Mouse (Mus musculus) layer of hippocampus, postnatal 14 days (tissue): ENCODE results near the gene Bhmt. TPM values are rescaled to one million over a fixed set of nuclear protein-coding genes. Genes with fewer than 3 reads are reported as not detected.

Experiments used
- DNase-seq, 2 experiments: peaks; one replicate each; pipeline ENCODE4 v3.0.0; 2021 to 2022; ENCODE audit warnings: low spot score in 2 of 2, mixed read lengths in 1 of 2
- long read RNA-seq, 2 experiments: library from polyadenylated mRNA; stranded (forward); transcript quantifications; one replicate each; pipeline ENCODE4 v2.0.0; 2021
- total RNA-seq, 2 experiments: library from RNA; stranded (reverse); gene quantifications; 2 replicates each; pipeline ENCODE4 v1.2.3; 2021

The Bhmt gene
- under 1 TPM in 1 of 2 experiments, not detected in 1; 0.32 TPM for total RNA-seq
- long read RNA-seq, experiment 1, result 0 reads
- long read RNA-seq, experiment 2, result 0 reads

DNA sequence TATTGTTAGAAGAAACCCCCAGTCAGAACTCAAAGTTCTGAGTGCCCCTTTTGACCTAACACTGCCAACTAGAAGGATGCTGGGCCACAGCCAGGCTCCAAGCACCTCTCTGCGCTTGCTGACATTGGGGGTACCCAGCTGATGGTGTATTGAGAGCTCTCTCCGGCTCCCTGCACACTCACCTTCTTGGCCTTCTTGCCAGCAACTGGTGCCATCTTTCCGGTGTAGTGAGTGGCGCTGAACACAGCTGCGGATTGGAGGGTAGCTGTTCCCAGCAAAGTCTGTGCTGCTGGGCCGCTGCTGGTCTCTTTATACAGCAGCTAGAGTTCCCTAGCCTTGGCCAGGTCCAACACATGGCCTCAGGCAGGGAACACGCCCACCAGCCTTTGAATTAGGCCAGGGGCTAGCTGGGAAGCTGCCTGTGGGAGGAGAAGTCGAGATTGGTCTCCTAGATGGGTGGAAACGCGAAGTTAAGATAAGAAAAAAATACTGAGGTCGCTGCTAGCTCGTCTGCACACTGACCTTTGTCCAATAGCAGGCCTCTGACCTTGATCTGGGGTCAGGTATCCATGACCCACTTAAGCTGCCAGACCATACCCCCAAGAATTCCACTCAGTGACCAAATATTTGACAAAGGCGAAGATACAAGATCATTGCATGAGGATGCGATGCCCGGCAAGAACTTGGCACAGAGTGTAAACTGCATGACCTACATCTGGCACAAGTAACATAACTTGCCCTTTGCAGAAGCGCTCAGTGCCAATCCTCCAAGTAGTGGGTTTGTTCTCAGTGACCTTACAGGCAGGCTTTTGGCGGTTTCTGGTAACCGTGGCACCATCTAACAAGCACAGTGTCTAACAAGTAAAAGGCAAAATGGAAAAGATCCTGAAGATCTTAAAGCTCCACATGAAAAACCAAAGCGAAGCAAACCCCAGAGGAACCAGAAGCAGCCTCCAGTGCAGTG, at the start of gene Bhmt:
Gene Bhmt, minus strand, starts transcription at position 680 of the 964 bp plus-strand sequence.
- no peak for DNase-seq

DNA sequence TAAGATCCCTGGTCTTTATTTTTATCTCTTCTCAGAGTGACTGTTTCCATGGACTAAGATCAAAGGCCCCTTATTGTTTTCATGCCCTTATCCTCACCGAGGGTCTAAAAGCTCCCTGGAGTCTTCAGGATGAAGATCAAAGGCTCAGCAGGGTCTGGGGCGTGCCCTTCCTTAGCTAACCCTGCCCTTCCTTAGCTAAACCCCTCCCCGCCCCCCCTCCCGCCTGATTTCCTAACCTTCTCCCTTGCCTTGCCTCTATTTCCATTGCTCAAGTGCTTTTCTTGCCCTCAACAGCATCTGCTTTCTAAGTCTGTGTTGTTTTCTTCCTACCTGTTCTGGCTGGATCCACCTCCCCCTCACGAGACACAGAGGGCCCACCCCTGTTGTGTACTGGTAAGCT, 49.6 kb upstream of the Bhmt start:
- no peak for DNase-seq

DNA sequence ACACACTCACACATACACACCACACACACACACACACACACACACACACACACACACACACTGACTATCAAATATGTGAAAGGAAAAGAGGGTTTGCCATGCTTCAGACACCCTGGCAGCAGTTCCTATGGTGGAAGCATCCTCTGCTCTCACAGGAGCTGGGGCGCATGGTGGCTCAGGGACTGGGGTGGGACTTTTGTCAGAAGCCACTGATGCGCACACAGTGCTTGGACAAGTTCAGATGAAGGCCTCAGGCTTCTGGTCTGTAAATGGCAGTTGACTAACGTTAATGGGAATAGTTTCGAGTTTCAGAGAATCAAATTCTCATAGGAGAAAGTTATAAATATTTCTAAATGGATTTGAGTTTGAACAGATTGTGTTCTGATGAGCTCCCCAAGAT, 47.5 kb upstream of the Bhmt start:
- no peak for DNase-seq

DNA sequence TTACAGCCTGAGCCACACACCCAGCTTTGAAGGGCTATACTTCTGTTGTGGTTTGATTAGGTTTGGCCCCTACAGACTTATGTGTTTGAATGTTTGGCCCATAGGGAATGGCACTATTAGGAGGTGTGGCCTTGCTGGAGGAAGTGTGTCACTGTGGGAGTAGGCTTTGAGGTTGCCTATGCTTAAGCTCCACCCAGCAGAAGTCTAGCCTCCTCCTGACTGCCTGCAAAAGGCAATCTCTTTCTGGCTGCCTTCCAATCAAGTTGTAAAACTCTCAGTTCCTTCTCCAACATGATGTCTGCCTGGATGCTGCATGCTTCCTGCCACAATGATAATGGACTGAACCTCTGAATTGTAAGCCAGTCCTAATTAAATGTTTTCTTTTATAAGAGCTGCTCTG, 45.6 kb upstream of the Bhmt start:
- DNase-seq, result no peak

DNA sequence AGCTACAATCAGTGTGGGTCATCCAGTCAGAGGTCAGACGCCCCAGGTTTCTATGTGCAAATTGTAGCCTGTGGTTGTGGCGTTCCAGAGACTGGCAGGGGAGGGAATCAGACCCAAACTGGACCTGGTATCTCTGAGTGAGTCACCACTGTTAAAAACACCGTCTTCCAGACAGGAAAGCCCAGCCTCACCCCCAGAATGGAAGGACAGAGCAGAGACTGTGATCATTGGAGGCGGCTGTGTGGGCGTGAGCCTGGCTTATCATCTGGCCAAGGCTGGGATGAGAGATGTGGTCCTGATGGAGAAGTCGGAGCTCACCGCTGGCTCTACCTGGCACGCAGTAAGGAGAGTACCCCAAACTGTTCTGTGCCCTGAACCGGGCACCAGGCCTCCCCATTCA, 39.1 kb upstream of the Bhmt start:
- no peak for DNase-seq

DNA sequence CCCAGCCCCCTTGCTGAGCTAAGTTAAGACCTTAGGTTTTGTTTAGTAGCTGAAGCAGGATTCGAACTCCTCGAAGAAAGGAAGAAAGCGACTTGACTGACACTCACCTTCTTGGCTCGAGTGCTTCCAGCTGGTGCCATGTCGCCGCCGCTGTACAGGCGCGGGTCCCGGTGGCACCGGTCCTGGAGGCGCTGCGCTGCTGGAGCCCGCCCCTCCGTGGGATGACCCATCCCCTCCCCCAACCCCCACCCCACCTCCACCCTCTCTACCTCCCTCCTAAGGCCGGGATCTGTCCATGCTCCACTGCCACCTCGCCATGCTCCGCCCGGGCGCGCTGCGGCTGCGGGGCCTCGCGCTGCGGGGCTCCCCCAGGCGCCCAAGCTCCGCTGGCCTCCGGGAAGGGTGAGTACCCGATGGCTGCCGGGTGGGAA, 36.4 kb upstream of the Bhmt start, which contains the start of the genes Bhmt2 and Dmgdh:
Gene Bhmt2, minus strand, starts transcription at position 172 of the 431 bp plus-strand sequence.
Gene Dmgdh, plus strand, starts transcription at position 303 of the 431 bp plus-strand sequence.
- no peak for DNase-seq

DNA sequence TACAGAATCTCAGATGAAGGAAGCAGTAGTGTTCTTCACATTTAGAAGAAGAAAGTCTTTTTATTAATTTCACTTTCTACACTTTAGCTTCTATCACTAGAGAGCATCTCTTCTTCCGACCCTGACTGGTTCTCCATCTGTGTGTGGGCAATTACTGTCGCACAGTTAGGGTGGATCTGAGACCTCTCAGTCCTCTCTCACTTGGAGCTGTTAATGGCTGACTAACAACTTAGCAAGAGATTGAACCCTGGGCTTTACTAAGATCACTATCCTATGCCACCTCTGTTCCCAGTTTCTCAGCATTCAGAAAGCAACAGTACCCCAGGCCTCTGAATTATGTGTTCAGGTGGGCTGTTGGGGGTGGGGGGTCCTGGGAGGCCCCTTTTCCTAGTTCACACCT, 35.5 kb upstream of the Bhmt start:
- no peak for DNase-seq

DNA sequence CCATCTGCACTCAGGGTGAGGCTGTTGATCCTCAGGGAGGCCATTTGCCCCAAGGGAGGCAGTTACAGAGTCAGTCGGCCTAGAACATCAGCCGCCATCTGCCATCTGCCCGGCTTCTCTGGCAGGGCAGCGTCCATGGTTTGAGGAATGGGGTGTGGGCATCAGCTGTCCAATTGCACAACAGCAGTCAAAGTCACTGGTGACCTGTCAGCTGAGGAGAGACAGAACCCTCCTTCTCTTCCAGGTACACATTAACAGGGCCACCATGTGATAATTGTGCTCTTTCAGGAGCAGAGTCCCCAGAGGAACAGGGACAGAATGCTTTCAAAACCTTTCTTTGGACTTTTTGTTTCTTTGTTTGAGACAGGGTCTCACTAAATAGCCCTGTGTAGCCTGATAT, 34.6 kb upstream of the Bhmt start:
- DNase-seq, result no peak

DNA sequence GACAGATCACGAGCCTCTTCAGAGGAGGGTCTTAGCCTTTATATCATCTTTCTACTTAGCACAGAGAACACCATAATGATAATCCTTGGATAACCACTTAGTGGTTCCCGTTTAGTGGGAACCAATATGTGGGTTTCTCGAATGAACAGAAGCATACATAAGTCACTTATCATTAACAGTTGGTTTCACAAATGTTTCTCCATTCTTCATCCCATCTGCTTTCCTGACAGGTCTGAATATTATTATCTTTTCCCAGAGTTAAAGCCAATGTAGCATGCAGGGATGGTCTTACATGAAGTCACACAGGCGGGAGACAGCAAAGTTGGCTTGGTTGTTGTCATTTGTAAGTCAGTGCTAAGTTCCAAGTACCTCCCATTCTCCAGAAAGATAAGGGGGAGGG, 29.8 kb upstream of the Bhmt start:
- peak in 1 of 2 experiments; percentile 77 for DNase-seq

DNA sequence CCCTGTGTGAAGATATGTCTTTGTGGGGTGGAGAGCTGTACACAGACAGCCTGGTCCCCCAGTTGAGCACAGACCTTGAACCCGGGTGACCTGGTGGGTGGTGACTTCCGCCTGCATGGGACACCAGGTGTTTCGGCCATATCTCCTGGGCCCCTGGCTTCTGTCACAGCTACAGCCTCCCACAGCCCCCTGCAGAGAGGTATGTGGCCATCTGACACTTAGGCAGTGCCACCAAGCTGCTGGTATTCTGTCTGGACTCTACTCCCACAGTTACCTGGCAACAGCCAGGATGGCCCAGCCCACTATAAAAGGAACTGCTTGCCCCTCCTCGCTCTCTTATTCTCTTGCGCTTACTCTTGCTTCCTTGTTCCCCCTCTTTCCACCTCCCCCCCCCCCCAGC, 20.2 kb upstream of the Bhmt start:
- no peak for DNase-seq

DNA sequence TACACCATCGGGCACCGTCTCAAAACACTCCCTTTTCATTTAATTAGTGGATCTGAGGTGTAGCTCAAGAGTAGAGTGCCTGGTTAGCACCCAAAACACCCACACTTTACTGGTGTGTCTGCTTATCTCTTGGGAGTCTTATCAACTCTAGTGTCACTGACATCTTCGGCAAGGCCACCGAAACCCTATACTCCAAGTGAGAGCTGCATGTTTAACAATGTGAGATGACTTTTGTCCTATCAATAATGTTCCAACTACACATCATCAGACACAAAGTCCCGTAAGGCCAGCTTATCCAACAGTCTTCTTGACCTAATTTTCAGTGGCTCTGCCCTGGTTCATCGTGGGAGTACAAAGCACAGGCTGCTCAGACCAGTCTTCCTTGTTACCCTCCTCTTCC, 15.6 kb upstream of the Bhmt start:
- DNase-seq, result no peak

DNA sequence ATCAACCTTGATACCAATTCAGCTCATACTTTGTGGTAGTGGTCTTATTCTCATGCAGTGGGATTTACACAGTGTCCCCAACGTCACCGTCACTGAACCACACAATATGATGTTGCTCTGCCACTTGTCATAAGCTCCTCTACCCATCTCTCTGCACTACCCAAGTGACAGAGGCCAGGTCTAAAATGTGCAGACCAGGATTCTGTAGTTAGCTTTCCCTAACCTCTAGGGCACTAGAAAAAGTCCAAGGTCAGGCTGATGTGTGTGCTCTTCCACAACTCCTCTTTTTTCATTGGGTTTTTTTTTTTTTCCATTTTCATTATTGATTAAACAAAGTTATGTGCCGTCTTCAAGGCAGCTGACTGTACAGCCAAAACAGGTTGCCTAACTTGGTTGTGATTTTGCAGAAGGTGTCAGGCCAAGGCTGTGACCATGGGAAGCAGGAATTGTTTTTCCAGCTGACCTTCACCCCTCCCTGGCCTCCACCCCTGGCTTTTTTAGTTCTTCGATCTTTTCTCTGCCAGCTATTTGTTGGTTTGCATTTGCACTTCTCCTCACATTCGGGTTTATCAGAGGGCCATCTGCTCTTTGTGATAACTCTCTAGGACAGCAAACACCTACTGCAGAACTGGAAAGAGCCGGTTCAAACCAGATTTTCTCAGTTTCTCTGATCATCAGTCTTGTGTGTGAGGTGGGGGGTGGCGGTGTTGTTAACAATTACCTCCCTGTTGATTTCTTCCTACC, 10.8 kb upstream of the Bhmt start:
- DNase-seq, result no peak

DNA sequence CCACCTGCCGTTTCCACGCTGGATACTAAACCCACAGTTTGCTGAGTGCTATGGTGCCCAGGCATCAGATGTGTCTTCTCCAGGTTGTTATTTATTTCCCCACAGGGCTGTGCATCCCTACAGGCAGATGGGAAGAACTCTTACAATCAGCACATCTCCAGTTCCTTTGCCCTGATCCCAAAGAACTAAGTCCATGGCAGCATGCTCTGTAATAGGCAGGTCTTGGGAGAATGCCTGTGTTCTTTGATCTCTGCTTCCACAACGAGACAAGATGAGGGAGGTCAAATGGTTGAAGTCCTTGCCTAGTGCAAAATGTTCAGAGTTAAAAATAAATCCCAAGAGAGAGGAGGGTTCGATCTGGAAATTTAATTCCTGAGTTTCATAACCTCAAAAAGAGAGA, 1.9 kb upstream of the Bhmt start:
- no peak for DNase-seq

DNA sequence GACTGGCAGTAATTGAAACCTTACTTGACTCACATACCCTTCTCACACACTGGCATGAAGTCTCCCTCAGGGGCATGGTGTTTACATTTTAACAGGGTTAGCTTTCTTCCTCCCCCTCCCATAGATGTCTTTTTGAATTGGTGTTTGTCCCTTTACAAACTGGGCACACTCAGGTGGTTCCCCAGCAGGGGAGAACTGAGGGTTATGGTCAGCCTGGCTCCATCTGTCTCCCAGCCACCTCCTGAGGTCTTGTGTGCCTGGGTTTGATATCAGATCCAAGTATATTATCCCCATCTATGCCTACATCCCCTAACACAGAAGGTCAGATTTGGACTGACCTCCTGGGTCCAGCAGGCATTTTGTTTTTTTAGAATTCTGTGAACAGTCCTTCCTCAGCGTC, 1.2 kb downstream of the Bhmt start:
- DNase-seq, result no peak

DNA sequence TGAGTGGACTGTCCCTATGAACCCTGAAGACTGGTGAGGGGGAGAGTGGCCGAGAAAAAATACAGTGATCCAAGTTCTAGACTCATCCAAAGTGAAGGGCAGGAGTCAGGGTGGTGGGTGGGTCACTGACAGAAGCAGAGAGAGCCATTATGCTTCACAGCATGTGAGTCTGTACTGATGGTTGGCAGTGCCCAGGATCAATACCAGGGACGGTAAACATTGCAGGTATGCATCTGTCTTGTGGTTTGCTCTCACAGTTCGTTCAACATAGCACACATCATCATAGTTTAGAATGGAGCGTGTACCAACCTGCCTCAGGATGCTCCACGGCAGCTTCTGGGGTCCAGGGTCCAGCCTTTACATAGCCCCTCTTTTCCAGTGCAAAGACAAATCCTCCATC, 4.8 kb downstream of the Bhmt start:
- DNase-seq, result no peak

DNA sequence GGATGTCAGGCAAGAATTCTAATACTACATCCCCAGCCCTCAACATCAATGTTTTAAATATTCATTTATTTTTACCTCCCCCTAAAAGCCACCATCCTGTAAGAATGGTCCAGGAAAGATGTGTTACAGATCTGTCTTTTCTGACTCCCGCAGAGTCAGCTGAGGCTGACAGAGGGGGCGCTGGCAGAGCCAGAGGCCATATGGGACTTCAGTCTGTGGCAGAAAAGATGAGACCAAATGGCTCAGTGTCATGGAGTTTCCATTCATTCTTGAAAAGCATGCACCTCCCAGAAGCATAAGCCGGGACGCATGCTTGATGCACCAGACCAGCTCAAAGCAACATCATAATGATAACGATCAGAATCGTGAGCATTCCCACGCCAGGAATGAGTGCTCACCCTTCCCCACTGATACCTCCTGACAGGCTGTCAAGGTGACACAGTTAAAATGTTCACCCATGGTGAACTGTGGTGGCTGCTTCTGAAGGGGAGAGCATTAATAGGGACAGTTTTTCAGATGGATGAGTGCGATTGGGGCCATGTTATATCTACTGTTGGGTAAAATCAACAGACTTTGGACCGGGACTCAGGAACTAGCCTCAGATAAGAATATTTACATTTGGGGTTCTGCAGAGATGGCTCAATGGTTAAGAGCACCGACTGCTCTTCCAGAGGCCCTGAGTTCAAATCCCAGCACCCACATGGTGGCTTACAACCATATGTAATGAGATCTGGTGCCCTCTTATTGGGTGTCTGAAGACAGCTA, 6.6 kb downstream of the Bhmt start:
- DNase-seq, result peak in 1 of 2 experiments; percentile 80

DNA sequence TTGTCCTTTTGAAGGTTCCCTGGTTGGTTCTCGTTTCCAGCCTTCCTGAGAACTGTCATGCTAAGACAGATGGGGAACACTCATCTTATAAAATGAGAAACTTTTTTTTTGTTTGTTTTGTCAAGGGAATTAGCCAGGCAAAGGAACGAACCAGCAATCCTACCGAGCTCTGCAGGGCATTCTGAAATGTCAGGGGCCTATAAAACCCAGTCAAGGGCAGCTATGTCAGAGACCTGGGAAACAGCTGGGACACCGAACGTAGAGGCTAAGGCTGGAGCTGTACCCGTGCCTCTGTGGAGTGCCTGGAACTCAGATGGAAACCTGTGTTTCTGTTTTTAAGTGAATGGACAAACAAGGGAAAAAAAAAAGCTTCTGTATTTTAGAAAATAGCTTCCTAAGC, 8.9 kb downstream of the Bhmt start:
- no peak for DNase-seq

DNA sequence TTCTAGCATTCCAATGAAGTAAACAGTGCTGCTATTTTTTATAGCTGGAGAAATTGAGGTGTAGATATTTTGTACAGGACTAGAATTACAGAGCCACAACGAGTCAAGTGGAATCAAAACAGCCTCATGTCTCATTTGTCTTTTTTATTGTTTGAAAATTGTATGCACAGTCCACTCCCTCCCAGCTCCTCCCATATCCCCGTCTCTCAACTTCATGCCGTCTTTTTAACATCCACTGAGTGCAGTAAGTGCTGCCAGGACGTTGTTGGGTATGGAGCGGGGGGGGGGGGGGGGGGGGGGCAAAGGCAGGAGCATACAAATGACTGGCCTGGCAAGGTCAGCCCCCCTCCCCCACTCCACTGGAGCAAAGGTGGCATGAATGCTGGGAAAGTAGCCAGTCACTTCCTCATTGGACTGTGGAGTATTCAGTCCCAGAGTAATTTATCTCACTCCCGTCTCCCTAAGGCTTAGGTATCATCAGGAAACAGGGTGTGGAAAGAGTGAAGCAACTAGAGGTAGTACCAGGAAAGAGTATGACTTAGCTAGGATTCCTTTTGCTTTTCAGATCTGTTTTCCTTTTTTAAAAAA, 23.3 kb downstream of the Bhmt start:
- DNase-seq, result no peak

DNA sequence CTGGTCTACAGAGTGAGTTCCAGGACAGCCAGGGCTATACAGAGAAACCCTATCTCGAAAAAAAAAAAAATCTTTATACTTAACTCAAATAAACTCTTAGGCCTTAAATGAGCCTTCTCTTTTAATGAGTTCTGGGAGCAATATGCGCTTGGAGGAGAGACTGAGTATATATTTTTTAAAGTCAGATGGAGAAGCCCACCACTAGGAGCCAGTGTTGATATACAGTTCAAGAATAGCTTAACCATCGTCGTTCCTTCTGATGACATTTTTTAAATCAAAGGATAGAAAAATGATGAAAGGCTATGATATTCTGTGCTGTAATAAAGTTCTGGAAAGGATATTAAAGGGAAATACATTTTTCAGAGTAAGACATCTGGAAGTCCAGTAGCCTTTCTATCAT, 24.0 kb downstream of the Bhmt start:
- DNase-seq, result no peak

DNA sequence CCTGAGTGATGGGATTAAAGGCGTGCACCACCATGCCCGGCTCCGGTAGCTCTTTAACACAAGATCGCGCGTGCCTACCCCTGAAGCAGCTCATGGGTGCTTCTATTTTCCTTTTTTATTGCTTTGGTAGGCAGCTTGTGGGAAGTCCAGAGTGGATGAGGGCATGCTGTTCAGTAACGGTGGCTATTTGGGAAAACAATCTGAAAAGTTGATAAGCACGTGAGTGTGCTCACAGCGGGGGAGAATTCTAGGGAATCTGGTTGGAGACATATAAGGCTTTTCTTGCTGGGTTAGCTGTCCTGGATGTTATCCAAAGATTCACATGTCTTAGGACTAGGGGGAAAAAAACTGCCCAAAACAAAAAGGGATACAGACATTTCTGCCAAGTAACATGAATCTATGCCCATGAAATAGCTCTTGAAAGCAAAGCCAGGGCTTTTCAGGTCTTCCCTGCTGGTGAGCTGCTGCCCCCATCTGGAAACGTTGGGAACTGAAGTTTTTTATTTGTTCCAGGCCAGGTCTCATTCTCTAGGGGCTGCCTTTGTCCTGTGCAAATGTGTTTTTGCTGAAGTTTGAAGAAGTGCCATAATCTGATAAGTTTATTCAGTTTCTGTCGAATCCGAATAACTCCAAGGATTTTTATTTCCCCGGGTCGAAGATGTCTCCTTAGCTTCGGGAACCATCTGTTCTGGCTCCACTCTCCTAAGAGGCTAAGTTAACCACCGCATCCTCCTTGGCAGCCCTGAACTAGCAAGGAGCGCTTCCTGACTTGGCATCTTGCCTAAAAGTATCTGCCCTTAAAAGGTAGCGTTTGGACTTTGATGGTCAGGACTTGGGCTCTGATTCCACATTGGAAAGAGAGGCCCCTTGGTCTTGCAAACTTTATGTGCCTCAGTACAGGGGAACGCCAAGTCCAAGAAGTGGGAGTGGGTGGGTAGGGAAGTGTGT, 24.8 kb downstream of the Bhmt start:
- DNase-seq, result peak; percentile 83 to 91
